Mouse (Mus musculus) gastrocnemius, adult 18-20 months (tissue): ENCODE measurements at regions not wholly inside any gene's neighbourhood (a gene's known extent, or its start where the extent isn't known, plus 50 kb on each side); places are given as distances from the start of the nearest gene placed in this dataset.

Experiments used
- DNase-seq: peaks from one replicate; pipeline ENCODE4 v3.0.0; 2021; ENCODE audit warnings: low spot score

DNA sequence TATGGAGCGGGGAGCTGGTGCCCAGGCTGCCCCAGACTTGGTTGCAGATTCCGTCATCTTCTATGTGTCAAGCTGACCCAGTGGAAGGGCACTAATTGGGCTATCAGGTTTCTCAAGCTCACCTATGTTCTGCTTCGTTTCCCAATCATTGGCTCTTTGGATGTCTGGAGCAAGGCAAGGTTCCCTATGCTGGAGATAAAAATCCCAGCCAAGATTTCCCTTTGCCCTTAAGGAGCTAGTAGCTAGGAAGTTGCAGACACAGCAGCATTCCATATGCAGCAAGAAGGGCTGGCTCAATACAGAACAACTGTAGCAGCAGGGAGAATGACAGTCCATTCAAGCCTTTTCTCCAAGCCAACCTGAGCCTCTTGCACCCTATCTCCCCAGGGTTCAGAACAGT, 159.2 kb upstream of the Zfp706 start:
- DNase-seq = no peak

DNA sequence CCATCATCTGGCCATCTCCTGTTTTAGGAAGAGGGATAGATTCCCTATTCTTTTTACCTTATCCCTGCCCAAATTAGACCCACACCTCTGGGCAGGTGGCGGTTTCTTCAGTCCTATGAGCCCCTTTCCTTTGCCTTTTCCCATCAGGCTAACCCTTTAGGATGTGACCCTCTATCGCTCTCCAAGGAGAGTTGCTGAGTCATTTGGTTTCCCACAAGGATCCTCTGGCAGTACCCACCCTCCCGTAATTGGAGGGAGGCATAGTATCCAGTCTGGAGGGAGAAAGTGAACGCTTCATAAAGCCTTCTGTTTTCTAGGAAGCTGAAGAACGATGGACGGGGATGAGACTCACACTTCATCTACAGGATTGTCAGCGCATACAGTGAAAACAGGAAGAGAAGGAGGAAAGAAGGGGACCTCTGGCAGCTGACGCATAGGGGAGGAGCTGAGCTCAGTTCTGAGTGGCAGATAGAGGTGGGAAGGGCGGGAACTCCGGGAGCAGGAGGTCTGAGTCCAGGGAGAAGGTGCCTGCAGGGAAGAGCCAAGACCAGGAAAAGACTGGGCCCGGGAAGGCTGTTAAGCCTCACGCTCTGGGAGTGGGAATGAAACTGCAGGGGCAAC, 158.4 kb upstream of the Zfp706 start:
- no peak for DNase-seq

DNA sequence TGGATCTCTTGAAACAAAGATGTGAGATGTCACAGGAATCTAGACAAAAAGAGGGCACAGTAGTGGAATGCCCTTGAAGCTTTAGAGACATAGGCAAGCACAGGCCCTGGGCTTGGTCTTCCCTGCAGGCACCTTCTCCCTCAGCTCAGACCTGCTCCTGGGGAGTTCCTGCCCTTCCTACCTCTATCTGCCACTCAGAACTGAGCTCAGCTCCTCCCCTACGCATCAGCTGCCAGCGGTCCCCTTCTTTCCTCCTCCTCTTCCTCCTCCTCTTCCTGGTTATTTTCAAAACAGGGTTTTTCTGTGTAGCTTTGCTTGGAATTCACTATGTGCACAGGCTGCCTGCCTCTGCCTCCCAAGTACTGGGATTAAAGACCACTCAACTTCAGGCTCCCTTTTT, 157.6 kb upstream of the Zfp706 start:
- no peak for DNase-seq

DNA sequence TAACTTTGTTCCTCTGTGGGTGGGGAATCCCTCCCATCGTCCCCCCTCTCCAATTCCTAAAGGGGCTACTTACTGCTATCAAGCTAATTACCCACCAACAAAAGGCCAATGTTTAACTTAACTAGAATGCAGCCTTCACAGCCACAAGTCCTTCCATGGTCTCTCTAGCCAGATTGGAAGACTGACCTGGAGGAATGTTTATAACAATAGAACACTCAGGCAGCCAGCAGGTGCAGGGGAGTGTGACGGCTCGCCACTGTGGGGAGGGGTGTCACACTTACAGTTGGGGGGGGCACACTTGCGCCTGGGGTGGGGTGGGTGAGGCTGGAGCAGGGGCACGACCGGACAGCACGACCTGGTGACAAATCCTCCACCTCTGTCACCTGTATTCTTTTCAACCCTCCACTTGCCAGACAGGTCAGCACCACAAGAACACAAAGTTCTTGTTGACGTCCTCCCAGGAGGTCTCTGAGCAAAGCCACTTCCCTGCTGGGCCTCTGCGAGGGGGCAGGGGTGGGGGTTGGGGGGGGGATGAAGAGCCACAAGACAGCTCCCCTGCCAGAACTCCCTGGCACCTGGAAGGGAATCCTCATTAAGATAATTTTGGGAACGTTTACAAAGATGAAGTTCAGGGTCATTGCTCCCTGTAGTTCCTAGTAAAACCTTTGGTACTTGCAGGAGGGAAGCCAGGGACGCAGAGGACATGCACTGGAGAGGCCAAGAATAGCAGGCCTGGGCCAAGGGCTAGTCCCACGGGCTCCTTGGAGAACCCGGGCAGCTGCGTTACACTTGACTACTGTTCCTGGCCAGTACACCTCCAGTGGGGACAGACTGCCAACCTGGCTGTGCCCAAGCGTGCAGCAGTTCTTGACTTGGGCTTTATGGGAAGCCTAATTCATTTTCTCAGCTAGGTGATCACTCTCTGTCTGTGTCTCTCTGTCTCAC, 156.9 kb upstream of the Zfp706 start:
- no peak for DNase-seq

DNA sequence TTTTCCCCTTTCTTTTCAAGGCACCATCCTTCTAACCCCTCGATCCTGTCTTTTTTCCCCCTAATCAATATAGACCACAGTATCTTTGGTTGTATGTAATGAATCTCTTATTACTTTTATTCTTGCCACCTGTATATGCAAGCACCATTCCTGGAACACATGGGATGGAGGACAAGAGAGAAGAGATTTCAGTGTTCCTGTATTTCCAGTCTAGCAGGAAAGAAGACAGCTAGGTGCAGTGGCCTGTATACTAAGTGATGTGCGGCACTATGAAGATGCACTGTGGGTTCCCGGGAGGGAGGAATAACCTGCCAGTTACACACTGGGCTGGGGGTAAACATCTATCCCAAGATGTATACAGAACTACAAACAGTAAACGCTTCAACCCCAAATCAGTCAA, 152.4 kb upstream of the Zfp706 start:
- no peak for DNase-seq

DNA sequence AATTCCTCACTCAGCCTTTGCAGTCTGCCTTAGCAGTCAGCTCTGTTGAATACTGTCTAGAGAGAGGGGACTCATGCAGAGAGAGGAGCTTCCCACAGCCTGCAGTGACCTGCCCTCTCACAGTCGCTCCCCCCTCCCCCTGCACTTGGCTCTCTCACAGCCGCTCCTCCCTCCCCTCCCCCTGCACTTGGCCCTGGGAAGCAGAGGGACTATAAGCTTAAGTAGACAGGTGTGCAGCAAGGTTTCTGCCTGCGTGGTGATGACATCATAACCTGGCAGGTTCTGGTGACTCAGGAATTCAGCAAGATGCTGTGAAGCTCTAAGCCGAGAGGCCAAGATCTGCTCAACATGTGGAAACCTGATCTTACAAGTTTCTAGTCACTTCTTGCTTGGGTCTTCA, 151.8 kb upstream of the Zfp706 start:
- DNase-seq = no peak

DNA sequence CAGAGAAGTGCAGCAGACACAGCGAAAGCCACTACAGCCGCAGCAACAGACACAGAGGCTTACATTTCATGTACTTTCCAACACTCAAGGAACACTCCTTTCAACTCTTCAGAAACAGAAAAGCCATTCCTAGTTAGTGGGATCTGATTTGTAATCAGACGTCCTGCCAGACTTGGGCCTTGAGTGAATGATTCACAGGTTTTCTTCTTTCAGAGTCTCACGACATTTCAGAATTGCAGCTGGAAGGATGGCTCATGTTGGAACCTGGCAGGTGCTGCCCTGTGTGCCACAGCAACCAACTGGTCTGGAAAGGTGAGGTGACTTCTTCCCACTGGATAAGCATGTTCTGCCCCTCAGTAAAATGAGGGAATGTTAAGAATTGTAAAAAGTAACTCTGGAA, 149.8 kb upstream of the Zfp706 start:
- no peak for DNase-seq

DNA sequence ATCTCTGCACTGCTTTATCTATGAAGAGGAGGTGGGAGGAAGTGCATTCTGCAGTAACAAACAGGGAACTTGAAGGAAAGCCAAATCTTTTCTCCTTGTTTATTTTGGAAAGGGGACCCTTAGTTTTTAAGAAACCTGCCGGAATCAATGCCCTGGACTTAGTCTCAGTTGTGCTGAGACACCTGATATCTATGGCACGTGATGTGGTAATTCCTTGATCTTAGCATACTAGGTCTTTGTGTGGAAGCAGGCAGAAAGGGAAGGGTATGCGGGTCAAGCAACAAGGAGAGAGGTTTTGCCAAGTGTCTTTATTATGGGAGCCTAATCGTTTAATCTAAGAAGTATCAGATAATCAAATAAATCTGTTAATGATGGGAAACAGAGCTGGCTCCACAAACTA, 147.4 kb upstream of the Zfp706 start:
- no peak for DNase-seq

DNA sequence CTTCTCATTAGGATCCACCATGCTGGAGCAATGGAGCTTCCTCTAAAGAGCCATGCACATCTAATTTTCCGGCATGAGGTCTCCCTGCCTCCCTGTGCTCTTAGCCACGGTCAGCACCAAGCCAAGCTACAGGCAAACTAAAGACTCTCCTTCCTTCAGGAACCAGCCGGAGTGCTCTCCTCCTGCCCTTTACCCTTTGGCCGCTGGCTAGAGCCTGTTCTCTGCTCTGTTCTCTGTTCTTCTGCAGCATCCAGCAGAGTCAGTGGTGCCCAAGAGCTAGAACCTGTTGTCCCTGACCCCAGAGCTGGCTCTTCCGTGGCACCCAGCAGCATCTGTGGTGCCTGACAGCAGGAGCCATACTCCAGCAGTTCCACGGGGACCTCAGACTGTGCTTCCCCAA, 145.6 kb upstream of the Zfp706 start:
- no peak for DNase-seq

DNA sequence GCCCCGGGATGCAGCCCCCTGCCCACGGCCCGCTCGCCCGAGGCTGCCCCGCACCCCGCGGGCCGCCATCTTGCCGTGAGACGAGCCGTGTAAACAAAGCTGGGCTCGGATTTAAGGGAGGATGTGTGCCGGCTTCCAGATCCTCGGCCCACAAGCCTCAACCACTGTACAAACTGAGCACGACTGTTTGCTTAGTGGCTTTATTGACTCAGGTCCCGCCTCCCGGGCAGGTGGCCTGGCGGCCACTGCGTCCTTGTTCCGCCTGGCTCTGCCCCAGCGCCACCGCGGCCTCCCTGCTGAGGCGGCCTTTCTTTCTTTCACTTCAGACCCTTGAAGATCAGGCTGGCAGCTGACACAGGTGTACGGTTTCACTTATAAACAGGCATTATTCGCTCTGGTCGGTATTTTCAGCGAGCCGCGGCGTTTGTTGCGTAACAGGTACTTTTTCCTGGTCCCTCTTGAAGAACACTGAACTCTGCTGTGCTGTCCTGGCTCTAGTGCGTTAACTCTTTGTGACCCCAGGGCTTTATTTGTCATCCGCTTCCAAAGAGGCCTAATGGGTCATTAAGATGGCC, 128.1 kb upstream of the Zfp706 start:
- peak; percentile 24 for DNase-seq

DNA sequence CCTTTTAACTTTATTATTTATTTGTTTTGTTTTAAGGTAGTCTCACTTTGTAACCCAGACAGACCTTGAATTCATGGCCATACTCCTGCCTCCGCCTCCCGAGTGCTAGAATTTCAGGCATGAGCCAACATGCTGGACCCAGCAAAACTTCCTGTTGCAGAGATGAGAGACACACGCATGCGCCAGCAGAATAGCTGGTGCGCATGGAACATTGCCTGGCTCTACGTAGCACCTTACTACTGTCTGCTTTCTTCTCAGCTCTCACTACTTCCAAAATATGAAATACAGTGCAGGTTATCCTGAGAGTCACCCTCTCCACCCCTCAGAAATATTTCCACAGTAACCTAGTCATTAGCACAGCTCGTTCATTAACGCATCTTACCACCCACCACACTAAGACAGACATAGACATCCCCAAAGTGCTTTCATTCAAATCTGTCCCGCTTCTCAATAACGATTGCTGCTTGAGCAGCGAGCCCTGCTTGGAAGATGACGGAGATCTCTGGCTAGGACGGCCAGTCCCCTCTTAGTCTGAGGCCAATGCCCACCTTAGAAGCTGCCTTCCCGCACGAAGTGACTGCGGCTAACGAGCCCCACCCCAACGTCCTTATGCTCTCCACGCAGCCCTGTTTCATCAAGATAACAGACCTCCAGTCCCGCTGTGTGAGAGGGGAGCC, 127.5 kb upstream of the Zfp706 start:
- DNase-seq = peak; percentile 6

DNA sequence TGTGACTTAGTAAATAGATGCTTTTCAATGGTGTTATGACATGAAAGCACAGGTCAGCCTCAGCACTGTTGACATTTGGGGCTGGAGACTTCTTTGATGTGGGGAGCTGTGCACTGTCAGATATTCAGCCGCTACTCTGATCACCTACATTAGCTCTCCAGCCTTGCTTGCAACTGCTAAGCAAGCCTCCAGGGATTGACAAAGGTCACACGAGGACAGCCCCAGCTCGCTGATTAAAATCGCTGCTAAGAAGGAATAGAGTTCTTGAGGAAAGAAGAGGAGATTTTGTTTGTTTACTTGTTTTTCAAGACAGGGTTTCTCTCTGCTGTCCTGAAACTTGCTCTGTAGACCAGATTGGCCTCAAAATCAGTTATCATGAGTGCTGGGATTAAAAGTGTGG, 126.8 kb upstream of the Zfp706 start:
- no peak for DNase-seq

DNA sequence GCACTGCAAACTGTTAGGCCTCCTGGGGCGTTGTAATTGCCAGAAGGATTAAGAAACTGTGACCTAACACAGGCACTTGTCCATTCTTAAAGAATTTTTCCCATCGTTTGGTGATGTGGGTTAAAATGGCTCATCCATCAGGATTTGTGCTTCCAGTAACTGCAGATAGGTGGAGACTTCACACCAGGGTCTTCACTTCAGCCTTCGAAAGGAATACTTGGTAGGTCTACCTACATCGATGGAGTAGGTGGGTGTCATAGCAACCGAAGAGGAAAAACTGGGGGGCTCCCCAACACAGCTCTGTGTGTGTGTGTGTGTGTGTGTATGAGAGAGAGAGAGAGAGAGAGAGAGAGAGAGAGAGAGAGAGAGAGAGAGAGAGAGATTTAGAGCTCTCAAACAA, 126.3 kb upstream of the Zfp706 start:
- DNase-seq = no peak

DNA sequence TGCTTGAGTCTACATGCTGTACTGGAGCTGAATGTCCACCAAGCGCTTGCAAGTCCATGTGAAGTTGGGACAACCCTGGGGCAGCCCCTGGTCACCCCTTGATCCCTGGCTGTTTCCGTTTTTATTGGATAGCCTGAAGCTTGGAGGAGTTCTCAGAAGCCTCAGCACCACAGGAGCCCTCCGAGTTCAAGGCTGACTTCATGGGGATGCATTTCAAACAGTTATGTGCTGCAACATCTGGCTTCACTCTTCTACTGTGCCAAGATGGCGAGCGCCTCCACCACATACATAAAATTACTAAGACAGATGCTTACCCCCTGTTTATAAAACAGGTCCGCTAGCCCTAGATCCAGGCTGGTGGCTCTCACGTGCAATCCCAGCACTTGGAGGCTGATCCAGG, 120.1 kb upstream of the Zfp706 start:
- no peak for DNase-seq

DNA sequence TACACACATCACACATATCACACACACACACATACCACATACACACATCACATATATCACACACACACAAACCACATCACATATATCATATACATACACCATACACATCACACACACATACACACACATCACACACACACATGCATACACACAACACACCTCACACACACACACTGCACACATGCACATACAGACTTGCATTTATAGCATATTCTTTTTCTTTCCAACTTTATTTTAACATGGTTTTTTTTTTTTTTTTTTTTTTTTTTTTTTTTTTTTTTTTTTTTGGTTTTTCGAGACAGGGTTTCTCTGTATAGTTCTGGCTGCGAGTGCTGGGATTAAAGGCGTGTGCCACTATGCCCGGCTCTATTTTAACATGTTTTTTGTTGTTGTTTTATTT, 119.6 kb upstream of the Zfp706 start:
- DNase-seq = no peak

DNA sequence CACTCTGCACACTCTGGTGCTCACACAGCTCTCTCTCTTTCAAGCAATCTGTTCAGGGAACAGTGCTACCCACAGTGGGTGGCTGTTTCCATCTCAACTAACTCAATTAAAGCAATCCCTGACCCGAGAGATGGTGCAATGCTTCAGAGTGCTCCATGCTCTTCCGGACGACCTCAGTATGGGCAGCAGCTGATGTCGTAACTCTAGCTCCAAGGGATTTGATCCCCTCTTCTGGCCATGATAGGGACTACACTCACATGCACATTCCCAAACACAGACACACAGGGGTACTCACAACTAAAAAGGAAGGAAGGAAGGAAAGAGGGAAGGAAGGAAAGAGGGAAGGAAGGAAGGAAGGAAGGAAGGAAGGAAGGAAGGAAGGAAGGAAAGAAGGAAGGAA, 118.2 kb upstream of the Zfp706 start:
- no peak for DNase-seq

DNA sequence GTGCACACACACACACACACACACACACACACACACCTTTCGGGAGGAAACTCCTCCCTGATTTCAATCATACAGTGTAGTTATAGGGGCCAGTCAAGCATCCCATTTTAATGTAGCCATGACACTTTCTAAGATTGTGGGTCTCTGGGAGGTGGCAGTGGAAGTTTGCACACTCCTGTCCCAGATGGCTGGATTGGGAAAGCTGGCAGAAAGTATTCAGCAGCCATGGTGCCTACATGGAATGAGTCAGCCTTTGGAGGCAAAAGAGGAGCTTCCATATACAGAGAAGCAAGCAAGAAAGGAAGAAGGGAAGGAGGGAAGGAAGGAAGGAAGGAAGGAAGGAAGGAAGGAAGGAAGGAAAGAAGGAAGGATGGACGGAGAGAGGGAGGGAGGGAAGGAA, 117.4 kb upstream of the Zfp706 start:
- no peak for DNase-seq

DNA sequence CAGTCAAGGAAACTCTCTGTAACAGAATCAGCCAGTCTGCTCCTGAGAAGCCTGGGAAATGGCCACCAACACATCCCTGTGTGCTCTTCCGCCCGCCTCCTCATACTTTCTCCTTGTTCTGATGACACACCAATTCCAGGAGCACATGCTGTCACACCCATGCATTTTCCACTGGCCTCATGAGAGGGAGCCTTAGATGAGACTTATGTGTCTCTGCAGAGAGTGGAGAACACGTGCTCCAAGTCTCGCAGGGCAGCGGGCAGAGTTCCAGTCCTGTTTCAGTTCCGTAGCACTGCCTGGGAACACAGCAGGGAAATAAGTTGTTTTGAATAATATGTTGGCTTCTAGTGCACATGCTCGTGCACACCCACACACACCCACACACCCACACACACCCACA, 116.7 kb upstream of the Zfp706 start:
- DNase-seq = no peak

DNA sequence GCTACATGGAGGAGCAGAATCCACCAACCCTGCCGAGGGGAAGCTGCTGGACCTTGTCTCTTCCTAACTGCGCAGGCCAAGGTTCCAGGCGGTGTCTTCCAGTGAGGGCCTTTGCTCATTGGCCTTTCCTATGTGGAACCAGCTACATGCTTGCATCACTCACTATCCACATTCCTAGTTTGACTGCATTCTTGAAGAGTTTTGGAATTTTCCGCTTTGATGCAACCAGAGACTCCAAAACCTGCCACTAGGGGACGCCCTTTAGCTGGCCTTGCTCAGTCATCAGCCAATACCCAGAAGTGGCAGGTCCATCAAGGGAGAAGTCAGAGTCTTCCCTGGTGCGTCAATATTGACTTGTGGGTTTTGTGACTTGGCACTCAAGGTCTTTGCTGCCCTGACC, 112.8 kb upstream of the Zfp706 start:
- peak; percentile 70 for DNase-seq

DNA sequence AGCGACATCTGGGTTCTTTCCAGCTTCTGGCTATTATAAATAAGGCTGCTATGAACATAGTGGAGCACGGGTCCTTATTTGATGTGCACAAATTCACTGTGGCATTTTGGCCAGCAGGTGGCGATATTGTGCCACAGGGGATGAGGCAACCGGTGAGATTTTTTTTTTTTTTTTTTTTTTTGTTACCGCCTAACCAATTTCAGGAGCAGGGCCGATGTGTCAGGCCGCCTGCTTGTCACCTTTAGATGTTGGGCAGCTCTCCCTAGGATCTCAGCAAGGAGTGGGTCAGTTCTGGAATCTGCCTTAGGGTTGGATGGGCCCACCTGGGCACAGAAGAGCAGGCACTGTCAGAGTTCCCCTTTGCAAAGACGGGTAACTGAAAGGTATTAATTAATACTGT, 106.5 kb upstream of the Zfp706 start:
- DNase-seq = peak; percentile 58

DNA sequence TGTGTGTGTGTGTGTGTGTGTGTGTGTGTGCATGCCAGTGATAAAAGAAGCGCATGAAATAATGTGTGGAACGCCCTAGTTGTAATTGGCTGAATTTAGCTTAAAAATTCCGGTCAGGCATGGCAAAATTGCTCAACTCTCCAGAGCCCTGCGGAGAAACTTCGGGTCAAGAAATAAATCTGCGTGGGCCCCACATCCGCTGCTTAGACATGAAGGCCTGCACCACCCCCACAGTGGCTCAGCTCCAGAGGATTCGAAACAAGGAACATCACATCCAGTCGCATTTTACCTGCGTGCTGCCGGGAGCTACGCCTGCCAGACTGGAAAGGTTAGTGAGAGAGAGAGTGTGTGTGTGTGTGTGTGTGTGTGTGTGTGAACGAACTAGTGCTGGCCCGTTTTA, 102.9 kb upstream of the Zfp706 start:
- no peak for DNase-seq

DNA sequence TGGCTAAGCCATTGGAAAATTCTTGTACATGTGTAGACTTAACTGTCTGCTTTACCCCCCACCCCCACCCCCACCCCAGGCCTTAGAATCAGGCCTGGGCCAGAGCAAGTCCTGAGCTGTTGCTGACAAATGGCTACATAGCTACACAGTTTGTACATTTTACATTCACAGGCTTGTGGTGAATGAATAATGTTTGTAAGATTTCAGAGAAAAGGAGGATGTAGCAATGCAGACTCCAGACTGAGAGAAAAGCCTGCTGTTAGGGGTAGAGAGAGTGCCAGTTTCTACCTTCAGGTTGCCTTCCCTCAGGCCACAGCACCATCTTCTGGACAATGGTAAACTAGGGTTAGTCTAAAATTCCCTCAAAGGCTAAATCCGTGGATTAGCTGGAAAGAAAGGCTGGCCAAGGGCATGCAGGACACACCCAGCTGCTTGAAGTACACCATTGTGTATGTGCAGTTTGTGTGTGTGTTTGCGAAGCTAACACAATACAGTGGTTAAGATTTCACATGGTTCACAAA, 94.5 kb upstream of the Zfp706 start:
- DNase-seq = peak; percentile 5
